Mouse (Mus musculus) embryo, embryonic 10 days (tissue): ENCODE data around the gene Cops4.

Source experiments
- DNase-seq: peaks from one replicate; pipeline ENCODE4 v3.0.0-alpha.2; 2015; ENCODE audit warnings: low spot score

The Cops4 gene

GRCm38 (mm10) chr5:100578863-100579411 lies 60.8 kb downstream of the Cops4 start:
- no peak for DNase-seq

DNA sequence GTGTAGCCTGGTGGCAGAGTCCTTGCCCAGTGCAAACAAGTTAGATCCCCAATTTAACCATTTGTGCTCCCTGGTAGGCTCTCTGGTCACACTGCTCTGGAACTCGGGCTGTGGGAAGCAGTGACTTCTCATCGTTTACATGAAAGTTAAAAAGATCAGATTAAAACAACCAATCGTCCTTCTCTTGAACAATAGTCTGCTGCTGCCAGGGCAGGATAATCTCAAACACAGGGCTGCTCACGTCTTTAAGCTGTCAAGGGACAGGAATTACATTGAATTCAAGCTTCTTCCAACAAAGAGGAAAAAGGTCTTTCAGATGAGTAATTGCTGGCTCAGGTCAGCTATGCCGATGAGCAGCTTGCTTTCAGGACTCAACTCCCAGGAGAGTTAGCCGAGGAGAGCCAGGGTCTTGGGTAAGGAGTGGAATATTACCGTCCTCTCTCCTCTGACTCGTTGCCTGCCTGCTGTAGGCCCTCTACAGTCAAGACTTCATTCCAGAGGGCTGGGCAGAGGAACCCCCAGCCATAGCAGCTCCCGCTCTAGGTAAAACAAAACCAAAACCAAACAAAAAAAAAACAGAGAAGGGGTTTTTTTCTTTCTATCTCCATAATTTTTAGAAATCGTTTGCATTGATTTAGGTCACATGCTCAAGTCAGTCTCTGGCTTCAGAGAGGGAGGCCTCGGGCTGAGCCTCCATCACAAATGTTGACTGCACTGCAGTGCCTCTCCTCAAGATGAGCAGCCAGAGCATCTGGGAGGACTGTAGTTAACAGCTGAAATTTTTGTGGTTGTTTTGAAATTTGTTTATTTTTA lies 63.7 kb downstream of the Cops4 start:
- no peak for DNase-seq

- no peak for DNase-seq
These were observed 64.3 kb downstream of the Cops4 start for GRCm38 (mm10) chr5:100582435-100582826.

- no peak for DNase-seq
These were observed 65.0 kb downstream of the Cops4 start for GRCm38 (mm10) chr5:100583066-100583465.

- no peak for DNase-seq
These were observed 67.1 kb downstream of the Cops4 start for GRCm38 (mm10) chr5:100585206-100585644.

GRCm38 (mm10) chr5:100585657-100586056 lies 67.5 kb downstream of the Cops4 start:
- no peak for DNase-seq

DNA sequence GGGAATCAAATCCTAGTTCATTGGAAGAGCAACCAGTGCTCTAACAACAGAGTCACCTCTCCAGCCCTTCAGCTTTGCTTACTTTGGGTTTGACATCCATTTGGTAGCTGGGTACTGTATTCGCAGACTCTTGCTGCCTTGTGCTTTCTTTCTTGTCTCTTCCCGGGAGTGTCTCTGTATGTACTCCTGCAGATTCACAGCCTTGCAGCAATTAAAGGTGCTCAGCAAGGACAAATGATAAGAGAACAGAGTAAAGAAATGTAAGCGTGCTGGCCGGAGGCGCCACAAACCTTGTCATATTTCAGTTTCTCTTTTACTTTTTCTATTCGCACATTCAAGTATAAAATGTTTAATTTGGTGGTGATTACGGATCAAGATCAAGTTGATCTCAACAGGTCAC lies 69.0 kb downstream of the Cops4 start:
- DNase-seq = no peak

- no peak for DNase-seq
These were observed 69.5 kb downstream of the Cops4 start for GRCm38 (mm10) chr5:100587626-100588025.

DNA sequence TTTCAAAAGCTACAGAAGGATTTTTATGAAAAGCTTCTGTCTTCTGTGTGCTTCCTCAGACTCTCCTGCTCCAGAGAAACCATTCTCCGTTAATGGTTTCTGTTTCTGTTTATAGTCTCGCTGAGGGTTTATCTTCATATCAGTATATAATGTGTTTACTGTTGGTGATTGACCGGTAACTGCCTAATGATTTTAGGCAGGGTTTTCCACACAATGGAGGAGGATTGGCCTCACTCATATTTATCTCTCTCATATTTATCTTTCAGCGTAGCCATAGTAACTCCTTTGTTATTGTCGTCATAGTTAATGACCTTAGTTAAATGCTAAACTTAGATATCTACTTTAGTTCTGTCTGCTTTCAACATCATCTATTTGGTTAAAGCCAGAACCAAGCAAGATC lies 72.4 kb downstream of the Cops4 start:
- no peak for DNase-seq

DNA sequence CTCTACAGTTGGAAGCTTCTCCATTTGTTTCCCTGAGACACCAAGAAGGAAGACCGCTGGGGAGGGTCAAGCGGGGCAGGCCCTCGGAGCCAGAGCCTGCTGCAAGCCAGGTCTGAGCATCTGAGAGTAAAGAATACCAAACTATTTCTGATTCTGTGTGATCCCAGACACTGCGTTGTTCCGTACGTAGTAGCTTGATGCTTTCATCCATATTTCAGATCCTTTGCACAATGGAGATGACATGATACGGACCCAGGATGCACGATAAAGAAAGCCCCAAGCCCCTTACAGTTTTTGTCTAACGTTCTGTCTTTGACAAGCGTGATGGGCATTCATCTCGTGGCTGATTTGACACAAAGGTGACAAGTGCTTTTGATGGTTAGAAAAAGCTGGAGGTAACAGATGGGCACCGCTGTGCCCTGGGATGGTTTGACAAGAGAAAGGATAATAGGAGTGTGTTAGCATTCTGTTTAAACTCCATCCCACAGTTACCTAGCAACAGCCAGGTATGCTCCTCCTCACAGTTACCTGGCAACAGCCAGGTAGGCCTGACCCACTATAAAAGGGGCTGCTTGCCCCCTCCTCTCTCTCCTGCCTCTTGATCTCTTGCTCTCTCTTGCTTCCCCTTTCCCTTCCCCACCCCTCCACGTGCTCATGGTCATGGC lies 76.8 kb downstream of the Cops4 start:
- no peak for DNase-seq

GRCm38 (mm10) chr5:100595999-100596398 lies 77.9 kb downstream of the Cops4 start:
- no peak for DNase-seq
